Mouse (Mus musculus) kidney, adult 2 months (tissue): Measurements from ENCODE around the gene Abcg1.

Source experiments
- CTCF ChIP-seq: fragments of 200-500 bp; conservative IDR thresholded peaks from 2 replicates; pipeline ENCODE4 v1.5.1; 2011; ENCODE audit warnings: low read depth, mild to moderate bottlenecking, control low read depth, low read length, moderate library complexity, mixed read lengths; ENCODE audit not compliant: insufficient read depth, insufficient read length
- POLR2A ChIP-seq: fragments of 200-500 bp; IDR thresholded peaks from one replicate; pipeline ENCODE4 v1.6.1; 2011; ENCODE audit warnings: low read depth, low read length, control low read depth

GRCm38 (mm10) chr17:31060196-31060587, 2.7 kb downstream of the Abcg1 start:
- TF ChIP-seq CTCF (no peak), POLR2A (no peak)
